Mouse (Mus musculus) lung, postnatal 0 days (tissue): ENCODE results near the gene Olfr933.

ENCODE experiments used
- CTCF ChIP-seq: IDR thresholded peaks from 2 replicates; pipeline ENCODE4 v1.5.1; 2016; ENCODE audit warnings: antibody characterized with exemption, mild to moderate bottlenecking
- EP300 ChIP-seq: IDR thresholded peaks from 2 replicates; pipeline ENCODE4 v1.6.1; 2016; ENCODE audit warnings: antibody characterized with exemption, mild to moderate bottlenecking, control low read depth

- TF ChIP-seq CTCF (no peak), EP300 (no peak)
These were observed 18.6 kb upstream of the Olfr933 start for GRCm38 (mm10) chr9:38953401-38954123.
